Mouse (Mus musculus): ENCODE measurements around the gene Cacna1b. TPM values are rescaled to one million over a fixed set of nuclear protein-coding genes. Genes with fewer than 3 reads are reported as not detected.

Cacna1b gene
- polyA plus RNA-seq, 1 experiment from 2014 or later = 0.18 TPM

DNA sequence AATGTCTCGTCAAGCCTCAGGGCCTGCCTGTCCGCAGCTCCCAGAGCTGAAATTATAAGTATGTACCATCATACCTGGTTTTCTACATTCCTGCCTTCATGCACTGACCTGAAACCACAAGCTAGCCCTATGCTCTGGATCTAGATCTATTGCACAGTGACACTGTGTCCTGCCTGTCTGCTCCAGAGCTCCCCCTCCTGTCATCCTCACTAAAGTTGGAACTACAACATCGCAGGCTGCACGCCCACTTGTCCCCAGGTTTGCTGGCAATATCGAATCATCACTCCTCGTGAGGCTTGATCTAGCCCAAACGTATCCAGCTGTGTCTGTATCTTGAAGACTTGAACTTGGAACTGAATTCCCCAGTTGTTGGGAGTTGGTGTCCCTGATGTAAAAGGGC, 11.9 kb upstream of the Cacna1b start:
- Histone ChIP-seq H3K4me2 (no peak overlapping the region), H3K27ac (ENCODE audit: poor library complexity, severe bottlenecking) (no peak overlapping the region), H3K27me3 (replicated peaks) (no peaks in the 10 kb centered on the region; the same call in 1 of the 2 replicates), H3K4me3 (no peak overlapping the region), H3K9ac (no peak overlapping the region), H3K36me3 (no peaks in the 10 kb centered on the region), H3K9me3 (replicated peaks) (no peaks in the 10 kb centered on the region), H3K4me1 (replicated peaks) (no peaks in the 10 kb centered on the region)
- WGBS = 58% methylated on average over 7 of the region's 7 CpGs
- no peak for ATAC-seq (ENCODE audit: insufficient number of reproducible peaks, low FRiP score)

DNA sequence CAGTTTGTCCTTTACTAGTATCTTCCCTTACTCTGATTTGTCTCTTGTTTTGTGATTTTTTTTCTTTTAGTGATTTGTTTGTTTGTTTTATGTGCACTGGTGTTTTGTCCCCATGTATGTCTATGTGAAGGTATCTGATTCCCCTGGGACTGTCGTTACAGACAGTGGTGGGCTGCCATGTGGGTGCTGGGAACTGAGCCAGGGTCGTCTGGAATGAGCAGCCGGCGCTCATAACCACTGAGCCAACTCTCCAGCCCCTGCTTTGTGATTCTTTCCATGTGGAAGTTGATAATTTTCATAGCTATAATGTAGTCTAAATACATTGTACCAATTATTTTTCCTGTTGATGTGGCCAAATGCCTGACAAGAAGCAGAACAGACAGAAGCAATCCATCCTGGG, 7.9 kb upstream of the Cacna1b start:
- Histone ChIP-seq H3K27me3 (replicated peaks) (no peaks in the 10 kb centered on the region), H3K27ac (ENCODE audit: poor library complexity, severe bottlenecking) (no peak overlapping the region), H3K36me3 (no peaks in the 10 kb centered on the region), H3K9ac (no peak overlapping the region), H3K9me3 (replicated peaks) (no peaks in the 10 kb centered on the region), H3K4me2 (no peak overlapping the region), H3K4me3 (no peak overlapping the region), H3K4me1 (replicated peaks) (no peaks in the 10 kb centered on the region)
- WGBS = 74% methylated on average over 4 of the region's 4 CpGs
- no peak for ATAC-seq (ENCODE audit: insufficient number of reproducible peaks, low FRiP score)

DNA sequence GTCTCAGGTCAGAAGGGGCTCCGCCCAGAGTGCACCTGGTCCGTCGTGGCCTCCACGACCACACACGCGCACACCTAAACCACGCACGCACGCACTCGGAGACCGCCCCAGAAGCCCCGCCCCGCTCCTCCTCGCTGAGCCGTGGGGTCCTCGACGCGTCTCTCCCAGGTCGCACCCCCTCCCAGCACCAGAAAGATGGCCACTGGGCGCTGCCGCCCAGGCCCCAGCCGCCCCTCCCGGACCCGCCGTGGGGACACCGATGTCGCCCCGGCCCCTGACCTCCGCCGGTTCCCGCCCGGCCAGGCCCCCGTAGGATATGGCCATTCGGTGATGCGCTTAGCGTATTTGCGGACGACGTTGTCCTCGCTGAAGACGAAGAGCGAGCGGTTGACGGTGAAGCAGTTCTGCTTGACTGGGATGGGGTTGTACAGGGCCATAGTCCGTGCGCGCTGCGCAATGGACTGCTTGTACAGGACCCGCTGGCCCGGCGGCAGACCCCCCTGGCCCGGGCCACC, 449 bp downstream of the Cacna1b start:
- Histone ChIP-seq H3K27ac (ENCODE audit: poor library complexity, severe bottlenecking) (no peak overlapping the region), H3K4me1 (replicated peaks) (peaks cover 15% of the 10 kb centered on the region), H3K4me2 (peak overlapping the region; percentile 96), H3K9me3 (replicated peaks) (no peaks in the 10 kb centered on the region), H3K9ac (0 out of 2 replicates have a peak overlapping the region, but pooled peaks have one; percentile 29), H3K36me3 (no peaks in the 10 kb centered on the region), H3K27me3 (replicated peaks) (peaks cover 43% of the 10 kb centered on the region), H3K4me3 (peak overlapping the region; percentile 61)
- peak; percentile 33 for ATAC-seq (ENCODE audit: insufficient number of reproducible peaks, low FRiP score)
- WGBS = under 1% methylated on average over 52 of the region's 52 CpGs

GRCm38 (mm10) chr2:24761923-24762445, 968 bp downstream of the Cacna1b start:
- peak; percentile 63 for ATAC-seq (ENCODE audit: insufficient number of reproducible peaks, low FRiP score)
- H3K27ac ChIP-seq (ENCODE audit: poor library complexity, severe bottlenecking) = no peak overlapping the region
- H3K4me2 ChIP-seq = peak overlapping the region; percentile 96
- H3K27me3 ChIP-seq (replicated peaks) = peaks cover 43% of the 10 kb centered on the region
- no peak overlapping the region for H3K9ac ChIP-seq
- no peaks in the 10 kb centered on the region for H3K36me3 ChIP-seq
- 1% methylated on average over 35 of the region's 35 CpGs for WGBS
- H3K4me3 ChIP-seq = peak overlapping the region; percentile 61
- no peaks in the 10 kb centered on the region for H3K9me3 ChIP-seq (replicated peaks)
- peaks cover 15% of the 10 kb centered on the region for H3K4me1 ChIP-seq (replicated peaks)

- H3K27ac ChIP-seq (ENCODE audit: poor library complexity, severe bottlenecking) = no peak overlapping the region
- H3K27me3 ChIP-seq (replicated peaks) = peaks cover 9% of the 10 kb centered on the region
- H3K9ac ChIP-seq = no peak overlapping the region
- H3K9me3 ChIP-seq (replicated peaks) = no peaks in the 10 kb centered on the region
- WGBS = 90% methylated on average over 1 of the region's 1 CpGs
- H3K36me3 ChIP-seq = no peaks in the 10 kb centered on the region
- ATAC-seq (ENCODE audit: insufficient number of reproducible peaks, low FRiP score) = no peak
- no peak overlapping the region for H3K4me3 ChIP-seq
- H3K4me1 ChIP-seq (replicated peaks) = no peaks in the 10 kb centered on the region
- no peak overlapping the region for H3K4me2 ChIP-seq
Measured at GRCm38 (mm10) chr2:24755276-24755675, 7.7 kb downstream of the Cacna1b start.

DNA sequence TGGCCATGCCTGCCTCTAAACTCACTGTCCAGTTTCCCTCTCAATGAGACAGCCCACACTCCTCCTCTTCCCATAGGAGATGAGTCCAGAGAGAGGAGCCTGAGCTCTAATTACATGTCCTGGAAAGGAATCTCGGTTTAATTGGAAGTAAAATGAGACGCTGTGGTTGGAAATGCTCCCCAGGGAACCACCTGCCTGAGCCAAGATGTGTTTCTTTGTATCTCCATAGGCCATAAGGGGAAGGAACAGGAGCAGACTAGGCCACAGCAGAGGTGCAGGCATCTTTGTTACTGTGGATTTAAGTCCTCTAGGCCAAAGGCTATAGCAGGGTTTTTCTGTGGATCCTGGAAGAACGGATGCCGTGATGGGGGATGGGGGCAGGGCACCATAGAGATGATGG, 10.4 kb downstream of the Cacna1b start:
- no peak overlapping the region for H3K4me3 ChIP-seq
- ATAC-seq (ENCODE audit: insufficient number of reproducible peaks, low FRiP score) = no peak

GRCm38 (mm10) chr2:24750051-24750450, 12.9 kb downstream of the Cacna1b start:
- Histone ChIP-seq H3K9me3 (replicated peaks) (no peaks in the 10 kb centered on the region), H3K4me3 (no peak overlapping the region), H3K4me1 (replicated peaks) (no peaks in the 10 kb centered on the region), H3K27me3 (replicated peaks) (no peaks in the 10 kb centered on the region), H3K4me2 (no peak overlapping the region), H3K27ac (ENCODE audit: poor library complexity, severe bottlenecking) (no peak overlapping the region), H3K9ac (no peak overlapping the region), H3K36me3 (no peaks in the 10 kb centered on the region)
- 39% methylated on average over 3 of the region's 3 CpGs for WGBS
- no peak for ATAC-seq (ENCODE audit: insufficient number of reproducible peaks, low FRiP score)

More for the DNA sequence above, 10.4 kb downstream of the Cacna1b start:
- Histone ChIP-seq H3K36me3 (no peaks in the 10 kb centered on the region), H3K4me2 (no peak overlapping the region), H3K9ac (no peak overlapping the region), H3K27me3 (replicated peaks) (0 out of 2 replicates have a peak, but pooled peaks cover 3% of the 10 kb centered on the region), H3K9me3 (replicated peaks) (no peaks in the 10 kb centered on the region), H3K27ac (ENCODE audit: poor library complexity, severe bottlenecking) (no peak overlapping the region), H3K4me1 (replicated peaks) (no peaks in the 10 kb centered on the region)
- WGBS = 59% methylated on average over 4 of the region's 4 CpGs

- Histone ChIP-seq H3K4me3 (no peak overlapping the region), H3K27ac (ENCODE audit: poor library complexity, severe bottlenecking) (no peak overlapping the region), H3K27me3 (replicated peaks) (no peaks in the 10 kb centered on the region), H3K4me2 (no peak overlapping the region), H3K9ac (no peak overlapping the region), H3K36me3 (no peaks in the 10 kb centered on the region), H3K4me1 (replicated peaks) (no peaks in the 10 kb centered on the region), H3K9me3 (replicated peaks) (no peaks in the 10 kb centered on the region)
- 72% methylated on average over 7 of the region's 7 CpGs for WGBS
- no peak for ATAC-seq (ENCODE audit: insufficient number of reproducible peaks, low FRiP score)
Measured at GRCm38 (mm10) chr2:24747878-24748277, 15.1 kb downstream of the Cacna1b start.

DNA sequence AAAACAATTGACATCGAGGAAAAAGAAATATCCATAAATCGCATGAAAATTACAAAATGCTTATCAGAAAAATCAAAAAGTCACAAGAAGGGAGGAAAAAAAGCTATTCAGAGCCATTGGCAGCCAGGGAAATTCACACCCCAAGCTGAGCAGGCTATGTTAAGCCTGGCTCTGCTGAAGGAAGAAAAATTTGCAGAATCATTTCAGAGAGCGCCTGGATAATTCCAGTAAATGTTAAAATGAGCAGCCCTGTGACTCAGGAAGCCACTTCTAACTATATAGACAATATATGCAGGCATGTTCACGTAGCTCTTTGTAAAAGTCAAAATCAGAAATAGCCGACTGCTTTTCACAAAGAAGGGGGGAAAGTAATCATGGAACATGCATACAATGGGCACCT, 23.3 kb downstream of the Cacna1b start:
- 84% methylated on average over 5 of the region's 5 CpGs for WGBS
- ATAC-seq (ENCODE audit: insufficient number of reproducible peaks, low FRiP score) = no peak
- 0 out of 2 replicates have a peak, but pooled peaks cover 4% of the 10 kb centered on the region for H3K9me3 ChIP-seq (replicated peaks)
- H3K36me3 ChIP-seq = no peaks in the 10 kb centered on the region
- no peaks in the 10 kb centered on the region for H3K4me1 ChIP-seq (replicated peaks)
- H3K27ac ChIP-seq (ENCODE audit: poor library complexity, severe bottlenecking) = no peak overlapping the region
- H3K4me3 ChIP-seq = no peak overlapping the region
- no peak overlapping the region for H3K9ac ChIP-seq
- H3K27me3 ChIP-seq (replicated peaks) = no peaks in the 10 kb centered on the region
- H3K4me2 ChIP-seq = no peak overlapping the region

- 0 out of 2 replicates have a peak, but pooled peaks cover 2% of the 10 kb centered on the region for H3K9me3 ChIP-seq (replicated peaks)
- no peak overlapping the region for H3K9ac ChIP-seq
- no peak for ATAC-seq (ENCODE audit: insufficient number of reproducible peaks, low FRiP score)
- 60% methylated on average over 4 of the region's 4 CpGs for WGBS
- no peak overlapping the region for H3K4me3 ChIP-seq
- no peak overlapping the region for H3K4me2 ChIP-seq
- H3K27me3 ChIP-seq (replicated peaks) = no peaks in the 10 kb centered on the region
- no peaks in the 10 kb centered on the region for H3K4me1 ChIP-seq (replicated peaks)
- no peak overlapping the region for H3K27ac ChIP-seq (ENCODE audit: poor library complexity, severe bottlenecking)
- no peaks in the 10 kb centered on the region for H3K36me3 ChIP-seq
Measured at GRCm38 (mm10) chr2:24733157-24733556, 29.8 kb downstream of the Cacna1b start.

DNA sequence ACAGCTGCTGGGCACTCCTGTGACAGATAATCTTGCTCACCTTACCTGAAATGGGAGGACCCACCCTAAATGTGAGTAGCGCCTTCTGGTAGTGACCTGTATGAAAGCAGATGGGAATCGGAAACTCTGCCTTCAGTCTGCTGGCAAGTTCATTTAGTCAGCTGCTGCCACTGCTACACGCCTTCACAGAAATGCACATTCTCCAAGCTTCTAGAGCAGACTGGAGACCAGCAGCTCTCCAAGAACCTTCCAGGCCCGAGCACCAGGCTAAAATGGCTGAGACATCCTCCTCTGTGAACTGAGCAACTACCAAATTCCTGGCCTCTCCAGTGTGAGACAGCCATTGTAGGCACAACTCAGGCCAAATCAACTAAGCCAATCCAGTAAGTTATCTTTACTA, 37.1 kb downstream of the Cacna1b start:
- no peaks in the 10 kb centered on the region for H3K9me3 ChIP-seq (replicated peaks)
- H3K9ac ChIP-seq = no peak overlapping the region
- H3K36me3 ChIP-seq = no peaks in the 10 kb centered on the region
- ATAC-seq (ENCODE audit: insufficient number of reproducible peaks, low FRiP score) = no peak
- no peak overlapping the region for H3K4me3 ChIP-seq
- H3K27me3 ChIP-seq (replicated peaks) = no peaks in the 10 kb centered on the region
- no peaks in the 10 kb centered on the region for H3K4me1 ChIP-seq (replicated peaks)
- 78% methylated on average over 4 of the region's 4 CpGs for WGBS
- no peak overlapping the region for H3K4me2 ChIP-seq
- no peak overlapping the region for H3K27ac ChIP-seq (ENCODE audit: poor library complexity, severe bottlenecking)

Data from heart, embryonic 12.5 days (tissue).